Mouse (Mus musculus): Measurements from ENCODE around the gene Il4ra. TPM values are rescaled to one million over a fixed set of nuclear protein-coding genes. Genes with fewer than 3 reads are reported as not detected.

The Il4ra gene
- total and polyA plus RNA-seq, 3 experiments, result 18.2 to 27.4 (median 26.4) TPM

DNA sequence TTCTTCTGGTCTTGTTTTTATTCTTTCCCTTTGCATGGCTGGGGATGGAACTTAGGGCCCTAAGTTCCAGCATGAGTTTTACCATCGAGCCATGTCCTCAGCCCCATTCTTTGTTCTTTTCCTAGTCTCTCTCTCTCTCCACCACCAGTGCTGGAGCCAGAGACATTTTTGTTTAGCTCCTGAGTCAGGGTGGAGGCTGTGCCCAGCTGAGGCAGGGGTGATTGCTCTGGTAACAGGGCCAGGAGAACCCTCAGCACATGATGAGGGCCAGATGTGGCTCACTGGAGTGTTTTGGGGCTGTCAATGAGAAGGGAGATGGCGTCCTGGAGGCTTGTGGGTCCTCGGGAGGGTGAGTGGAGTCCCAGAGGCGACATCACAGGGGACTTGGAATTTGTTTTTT lies 10.5 kb downstream of the Il4ra start:
- DNase-seq (ENCODE audit: extremely low read depth), result no peak
- Histone ChIP-seq H3K4me2 (ENCODE audit: insufficient read depth, low read depth, poor library complexity, severe bottlenecking) (no peak overlapping the region), H3K36me3 (replicated peaks in 1 of 2; ENCODE audit: control insufficient read depth in 1 of 2, insufficient read depth in 1 of 2, low read length in 1 of 2) (peaks cover 36 to 96% of the 10 kb centered on the region in 2 experiments), H3K79me2 (replicated peaks; ENCODE audit: control insufficient read depth, extremely low read depth, insufficient read depth, poor library complexity, severe bottlenecking) (peaks cover 2% of the 10 kb centered on the region), H3K9ac (ENCODE audit: insufficient read depth, low read depth) (no peak overlapping the region), H3K27ac (ENCODE audit: insufficient read depth, low read depth) (no peak overlapping the region), H3K4me1 (ENCODE audit: control insufficient read depth in 1 of 2, insufficient read depth in 2 of 2) (peaks cover 0 to 33% of the 10 kb centered on the region in 2 experiments; a peak in 3 of 4 replicates), H3K27me3 (replicated peaks) (no peaks in the 10 kb centered on the region), H3K9me3 (replicated peaks; ENCODE audit: low read length) (no peaks in the 10 kb centered on the region), H3K4me3 (replicated peaks in 1 of 3; ENCODE audit: low read depth in 2 of 3, low read length in 2 of 3, poor library complexity in 1 of 3) (no peak overlapping the region)
- TF ChIP-seq EP300 (IDR thresholded peaks at IDR 0.05; ENCODE audit: low read length) (no peak), CTCF (conservative IDR thresholded peaks at IDR 0.05 in 1 of 2, IDR thresholded peaks at IDR 0.05 in 1 of 2; ENCODE audit: low read depth in 2 of 2, low read length in 2 of 2) (no peak)
- dilution Hi-C loops (cut with MboI; ENCODE audit: extremely low pct_ligation_motif_present, extremely low pct_unique_long_range_greater_than_20kb, low sequenced_read_pairs), result no loop called here
- in situ Hi-C loops (cut with MboI; ENCODE audit: low pct_ligation_motif_present, low pct_unique_long_range_greater_than_20kb, low sequenced_read_pairs), result no loop called here

DNA sequence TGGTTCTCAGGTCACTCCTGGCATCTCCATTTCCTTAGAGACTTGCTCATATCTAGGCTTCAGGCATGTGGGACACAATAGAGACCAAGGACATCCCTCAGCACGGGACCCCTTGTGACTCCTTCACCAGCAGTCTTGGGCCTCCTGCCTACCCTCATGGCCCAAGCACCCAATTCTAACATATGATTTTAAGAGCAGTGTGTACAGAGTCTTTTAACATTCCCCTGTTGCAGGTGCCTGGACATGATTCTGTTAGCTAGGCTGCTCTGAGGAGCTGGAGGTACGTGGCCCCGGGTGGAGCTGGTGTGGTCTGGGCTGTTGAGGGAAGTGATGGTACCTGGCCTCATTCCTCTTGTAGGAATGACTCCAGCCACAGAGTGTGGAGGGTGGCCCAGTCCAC lies 11.2 kb downstream of the Il4ra start:
- Histone ChIP-seq H3K36me3 (replicated peaks in 1 of 2; ENCODE audit: control insufficient read depth in 1 of 2, insufficient read depth in 1 of 2, low read length in 1 of 2) (peaks cover 42 to 97% of the 10 kb centered on the region in 2 experiments), H3K9me3 (replicated peaks; ENCODE audit: low read length) (no peaks in the 10 kb centered on the region), H3K9ac (ENCODE audit: insufficient read depth, low read depth) (no peak overlapping the region), H3K4me1 (ENCODE audit: control insufficient read depth in 1 of 2, insufficient read depth in 2 of 2) (peaks cover 0 to 27% of the 10 kb centered on the region in 2 experiments; a peak in 2 of 4 replicates), H3K4me2 (ENCODE audit: insufficient read depth, low read depth, poor library complexity, severe bottlenecking) (no peak overlapping the region), H3K4me3 (replicated peaks in 1 of 3; ENCODE audit: low read depth in 2 of 3, low read length in 2 of 3, poor library complexity in 1 of 3) (no peak overlapping the region), H3K27ac (ENCODE audit: insufficient read depth, low read depth) (no peak overlapping the region), H3K27me3 (replicated peaks) (no peaks in the 10 kb centered on the region), H3K79me2 (replicated peaks; ENCODE audit: control insufficient read depth, extremely low read depth, insufficient read depth, poor library complexity, severe bottlenecking) (no peaks in the 10 kb centered on the region)
- no peak for DNase-seq (ENCODE audit: extremely low read depth)
- dilution Hi-C loops (cut with MboI; ENCODE audit: extremely low pct_ligation_motif_present, extremely low pct_unique_long_range_greater_than_20kb, low sequenced_read_pairs), result no loop called here
- TF ChIP-seq NELFE (IDR thresholded peaks at IDR 0.05; ENCODE audit: low read depth, low read length) (no peak), CTCF (conservative IDR thresholded peaks at IDR 0.05 in 1 of 2, IDR thresholded peaks at IDR 0.05 in 1 of 2; ENCODE audit: low read depth in 2 of 2, low read length in 2 of 2) (no peak)
- in situ Hi-C loops (cut with MboI; ENCODE audit: low pct_ligation_motif_present, low pct_unique_long_range_greater_than_20kb, low sequenced_read_pairs), result no loop called here

- Histone ChIP-seq H3K36me3 (replicated peaks in 1 of 2; ENCODE audit: control insufficient read depth in 1 of 2, insufficient read depth in 1 of 2, low read length in 1 of 2) (peaks cover 52 to 98% of the 10 kb centered on the region in 2 experiments), H3K79me2 (replicated peaks; ENCODE audit: control insufficient read depth, extremely low read depth, insufficient read depth, poor library complexity, severe bottlenecking) (no peaks in the 10 kb centered on the region), H3K4me1 (ENCODE audit: control insufficient read depth in 1 of 2, insufficient read depth in 2 of 2) (peaks cover 0 to 19% of the 10 kb centered on the region in 2 experiments; a peak in 2 of 4 replicates), H3K27ac (ENCODE audit: insufficient read depth, low read depth) (no peak overlapping the region), H3K4me2 (ENCODE audit: insufficient read depth, low read depth, poor library complexity, severe bottlenecking) (no peak overlapping the region), H3K27me3 (replicated peaks) (no peaks in the 10 kb centered on the region), H3K9me3 (replicated peaks; ENCODE audit: low read length) (no peaks in the 10 kb centered on the region), H3K9ac (ENCODE audit: insufficient read depth, low read depth) (no peak overlapping the region), H3K4me3 (replicated peaks in 1 of 3; ENCODE audit: low read depth in 2 of 3, low read length in 2 of 3, poor library complexity in 1 of 3) (no peak overlapping the region)
- no peak for DNase-seq (ENCODE audit: extremely low read depth)
- in situ Hi-C loops (cut with MboI; ENCODE audit: low pct_ligation_motif_present, low pct_unique_long_range_greater_than_20kb, low sequenced_read_pairs) (no loop called here), dilution Hi-C loops (cut with MboI; ENCODE audit: extremely low pct_ligation_motif_present, extremely low pct_unique_long_range_greater_than_20kb, low sequenced_read_pairs) (no loop called here)
- TF ChIP-seq MEF2A (IDR thresholded peaks at IDR 0.05; ENCODE audit: borderline replicate concordance, low read depth, low read length) (no peak), KAT2A (IDR thresholded peaks at IDR 0.05; ENCODE audit: insufficient replicate concordance, low read length) (no peak), ETS1 (conservative IDR thresholded peaks at IDR 0.05; ENCODE audit: low read depth, low read length) (no peak), SIN3A (IDR thresholded peaks at IDR 0.05; ENCODE audit: low read length) (no peak), CTCF (conservative IDR thresholded peaks at IDR 0.05 in 1 of 2, IDR thresholded peaks at IDR 0.05 in 1 of 2; ENCODE audit: low read depth in 2 of 2, low read length in 2 of 2) (no peak), USF1 (IDR thresholded peaks at IDR 0.05; ENCODE audit: low read depth, low read length) (no peak), MAX (IDR thresholded peaks at IDR 0.05; ENCODE audit: low read length) (no peak), MXI1 (IDR thresholded peaks at IDR 0.05; ENCODE audit: low read depth, low read length) (no peak), NELFE (IDR thresholded peaks at IDR 0.05; ENCODE audit: low read depth, low read length) (no peak), ELF1 (IDR thresholded peaks at IDR 0.05; ENCODE audit: low read depth, low read length) (no peak), CHD1 (IDR thresholded peaks at IDR 0.05; ENCODE audit: low read depth, low read length) (no peak), MYC (IDR thresholded peaks at IDR 0.05; ENCODE audit: low read depth, low read length) (no peak), UBTF (IDR thresholded peaks at IDR 0.05; ENCODE audit: low read depth, low read length) (no peak), IRF4 (IDR thresholded peaks at IDR 0.05; ENCODE audit: low read depth, low read length) (no peak), USF2 (conservative IDR thresholded peaks at IDR 0.05; ENCODE audit: low read depth, low read length) (no peak)
Measured at GRCm38 (mm10) chr7:125564316-125565024, 12.6 kb downstream of the Il4ra start.
